In the genomic region with DNA sequence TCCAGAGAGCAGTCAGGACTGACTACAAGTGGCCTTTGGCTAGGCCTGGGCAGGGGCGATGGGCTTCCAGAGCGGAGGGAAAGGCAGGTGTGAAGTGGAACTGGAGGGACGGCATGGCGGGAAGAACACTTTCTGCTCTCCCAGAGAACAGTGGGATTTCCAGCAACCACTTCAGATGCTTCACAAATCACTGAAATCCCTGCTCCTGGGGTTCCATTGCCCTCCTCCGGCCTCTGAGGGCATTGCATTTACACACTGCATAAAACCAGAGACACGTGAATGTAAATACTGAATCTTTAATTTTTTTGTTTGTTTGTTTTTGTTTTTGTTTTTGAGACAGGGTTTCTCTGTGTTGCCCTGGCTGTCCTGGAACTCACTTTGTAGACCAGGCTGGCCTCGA, we compare ENCODE assay signal across 9 mouse cellular contexts. TPM values are rescaled to one million over a fixed set of nuclear protein-coding genes. Genes with fewer than 3 reads are reported as not detected.
A peak's percentile ranks its signal among the peaks of the same experiment; 100 is the strongest.
DNase-seq lines count a peak whose midpoint lies in the region; TF ChIP-seq lines count a peak whose summit lies in the region.
"Had no signal": no experiment of that assay in that cellular context is flagged by ENCODE, and none has a peak within 500 bp of the region (broad histone marks: within the 10 kb centered on the region; RNA-seq: fewer than 3 reads in every experiment).

No protein-coding gene starts in this region.

- H3K27ac ChIP-seq in left cerebral cortex, adult 2 months: no peak overlapping the region
- H3K27ac ChIP-seq in forebrain, embryonic 10.5 days: no peak overlapping the region
- H3K27ac ChIP-seq: macrophage had no signal

- intact Hi-C loops in left cerebral cortex, adult 2 months (cut with DNase I): loop anchor here (2.0 to 10.0 kb wide), 2 partner anchors 69 to 265 kb away; a partner anchor contains a TSS

- H3K4me1 ChIP-seq in forebrain, embryonic 10.5 days: no peaks in the 10 kb centered on the region

- DNase-seq in cerebellum, postnatal 14 days: peak; percentile 64 to 76
- DNase-seq in cerebellum, adult 11 months: no peak
- no peak for DNase-seq in left cerebral cortex, adult 2 months (ENCODE audit: extremely low spot score in 1 of 2, low spot score in 2 of 2)
- no peak for DNase-seq in left cerebral cortex, adult 9 months (ENCODE audit: low spot score in 2 of 2)
- peak; percentile 78 for DNase-seq in adipocyte (ENCODE audit: low spot score)
- DNase-seq in lung, postnatal 36 days: peak; percentile 74
- no peak for DNase-seq in urinary bladder, postnatal 36 days (ENCODE audit: low spot score in 2 of 2)
- DNase-seq in forebrain, embryonic 10.5 days (ENCODE audit: extremely low spot score, low spot score): no peak

- TF ChIP-seq CTCF in left cerebral cortex, adult 2 months (IDR thresholded peaks at IDR 0.05): peak; percentile 53

- H3K27me3 ChIP-seq in forebrain, embryonic 10.5 days (ENCODE audit: poor library complexity, severe bottlenecking): no peaks in the 10 kb centered on the region

- no peak overlapping the region for H3K4me3 ChIP-seq in left cerebral cortex, adult 2 months
- H3K4me3 ChIP-seq in forebrain, embryonic 10.5 days: no peak overlapping the region

- WGBS in forebrain, embryonic 10.5 days: 69% methylated on average over 7 of the region's 7 CpGs

- H3K9me3 ChIP-seq in forebrain, embryonic 10.5 days: no peaks in the 10 kb centered on the region

- H3K36me3 ChIP-seq in forebrain, embryonic 10.5 days (replicated peaks): no peaks in the 10 kb centered on the region

RNA-seq across cellular contexts. Expression of a gene that starts 9.0 kb away (rescaled TPM):
- total RNA-seq in left cerebral cortex, adult 2 months (2021): 10 to 100 TPM; 92.0 to 98.0 TPM
- polyA plus RNA-seq in forebrain, embryonic 10.5 days (2016; fragmentation: Nextera tagmentation; extraction: Ambion mirVana): 63.4 and 64.6 TPM in 2 replicates

RNA-seq across cellular contexts. Expression of a gene that starts 39.5 kb away (rescaled TPM):
- 10 to 100 TPM; 38.9 to 43.1 TPM for total RNA-seq in left cerebral cortex, adult 2 months (2021)
- polyA plus RNA-seq in forebrain, embryonic 10.5 days (2016; fragmentation: Nextera tagmentation; extraction: Ambion mirVana): 2.6 and 4.9 TPM in 2 replicates

RNA-seq across cellular contexts. Expression of a gene that starts 50.8 kb away (rescaled TPM):
- total RNA-seq in left cerebral cortex, adult 2 months (2021): 10 to 100 TPM; 27.5 to 32.4 TPM
- 120 and 127 TPM in 2 replicates for polyA plus RNA-seq in forebrain, embryonic 10.5 days (2016; fragmentation: Nextera tagmentation; extraction: Ambion mirVana)

RNA-seq across cellular contexts. Expression of a gene that starts 54.1 kb away (rescaled TPM):
- 10 to 100 TPM; 21.1 to 30.7 TPM for total RNA-seq in left cerebral cortex, adult 2 months (2021)
- polyA plus RNA-seq in forebrain, embryonic 10.5 days (2016; fragmentation: Nextera tagmentation; extraction: Ambion mirVana): 6.6 and 8.4 TPM in 2 replicates

Comparison
In these comparisons a context has a peak if more than half of its experiments do, and no peak if none do; other contexts are left out.
1. DNase-seq: peak in cerebellum, postnatal 14 days (2 of 2), adipocyte (single experiment) and lung, postnatal 36 days (single experiment); none in cerebellum, adult 11 months (single experiment), left cerebral cortex, adult 2 months (0 of 2), left cerebral cortex, adult 9 months (0 of 2), urinary bladder, postnatal 36 days (0 of 2) and forebrain, embryonic 10.5 days (single experiment).